Mouse (Mus musculus): ENCODE data around the gene Aspscr1.

Gene Aspscr1

GRCm38 (mm10) chr11:120683536-120683935, 10.8 kb downstream of the Aspscr1 start:
- DNase-seq (ENCODE audit: low read depth, low spot score): no peak

- no peak for DNase-seq (ENCODE audit: low read depth, low spot score)
Observed at GRCm38 (mm10) chr11:120684086-120684485, 11.3 kb downstream of the Aspscr1 start.

- no peak for DNase-seq (ENCODE audit: low read depth, low spot score)
Observed at GRCm38 (mm10) chr11:120684660-120685059, 11.9 kb downstream of the Aspscr1 start.

GRCm38 (mm10) chr11:120686650-120687272, 14.0 kb downstream of the Aspscr1 start:
- DNase-seq (ENCODE audit: low read depth, low spot score): no peak

GRCm38 (mm10) chr11:120689365-120689764, 16.6 kb downstream of the Aspscr1 start:
- no peak for DNase-seq (ENCODE audit: low read depth, low spot score)

- DNase-seq (ENCODE audit: low read depth, low spot score): no peak
Observed at GRCm38 (mm10) chr11:120692471-120693011, 19.8 kb downstream of the Aspscr1 start.

- no peak for DNase-seq (ENCODE audit: low read depth, low spot score)
Observed at GRCm38 (mm10) chr11:120693461-120693860, 20.7 kb downstream of the Aspscr1 start.

GRCm38 (mm10) chr11:120695184-120695583, 22.4 kb downstream of the Aspscr1 start:
- DNase-seq (ENCODE audit: low read depth, low spot score): no peak

- no peak for DNase-seq (ENCODE audit: low read depth, low spot score)
Observed at GRCm38 (mm10) chr11:120695641-120696040, 22.9 kb downstream of the Aspscr1 start.

- no peak for DNase-seq (ENCODE audit: low read depth, low spot score)
Observed at GRCm38 (mm10) chr11:120696568-120696967, 23.8 kb downstream of the Aspscr1 start.

- no peak for DNase-seq (ENCODE audit: low read depth, low spot score)
Observed at GRCm38 (mm10) chr11:120697741-120698140, 25.0 kb downstream of the Aspscr1 start.

GRCm38 (mm10) chr11:120703696-120704454, 31.1 kb downstream of the Aspscr1 start:
- DNase-seq (ENCODE audit: low read depth, low spot score): no peak

- DNase-seq (ENCODE audit: low read depth, low spot score): no peak
Observed at GRCm38 (mm10) chr11:120704486-120705325, 31.9 kb downstream of the Aspscr1 start.

- DNase-seq (ENCODE audit: low read depth, low spot score): no peak
Observed at GRCm38 (mm10) chr11:120706120-120706519, 33.3 kb downstream of the Aspscr1 start.

- DNase-seq (ENCODE audit: low read depth, low spot score): no peak
Observed at GRCm38 (mm10) chr11:120707225-120707624, 34.5 kb downstream of the Aspscr1 start.

- DNase-seq (ENCODE audit: low read depth, low spot score): no peak
Observed at GRCm38 (mm10) chr11:120707969-120708368, 35.2 kb downstream of the Aspscr1 start.

- no peak for DNase-seq (ENCODE audit: low read depth, low spot score)
Observed at GRCm38 (mm10) chr11:120709551-120709950, 36.8 kb downstream of the Aspscr1 start.

- no peak for DNase-seq (ENCODE audit: low read depth, low spot score)
Observed at GRCm38 (mm10) chr11:120710672-120711071, 37.9 kb downstream of the Aspscr1 start.

GRCm38 (mm10) chr11:120711980-120712604, 39.3 kb downstream of the Aspscr1 start:
- no peak for DNase-seq (ENCODE audit: low read depth, low spot score)

GRCm38 (mm10) chr11:120712771-120713568, 40.2 kb downstream of the Aspscr1 start:
- DNase-seq (ENCODE audit: low read depth, low spot score): no peak
